Mouse (Mus musculus) right cerebral cortex, adult 2 months (tissue): ENCODE data around the gene Gm17409.

Experiments
- DNase-seq, 2 experiments: peaks; one replicate each; pipeline ENCODE4 v3.0.0; 2021 to 2022; ENCODE audit warnings: low spot score in 2 of 2

The Gm17409 gene

DNA sequence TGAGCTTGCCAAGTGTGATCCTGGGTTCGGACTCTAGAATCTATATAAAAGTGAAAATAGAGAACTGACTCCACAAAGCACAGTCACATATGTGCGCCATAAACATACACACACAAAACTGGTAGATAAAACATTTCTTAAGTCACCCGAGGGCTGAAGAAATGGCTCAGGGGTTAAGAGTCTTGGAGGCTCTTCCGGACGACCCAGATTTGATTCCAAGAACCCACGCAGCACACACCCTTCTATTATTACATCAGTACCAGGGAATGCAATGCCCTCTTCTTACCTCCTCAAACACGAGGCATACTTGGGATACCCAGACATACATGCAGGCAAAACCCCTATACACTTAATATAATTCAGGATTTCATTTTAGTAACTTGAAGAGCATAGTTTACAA is at the start of gene Gm17409:
Gene Gm17409, plus strand, starts transcription at position 301 of the 400 bp plus-strand sequence.
- DNase-seq, result no peak

DNA sequence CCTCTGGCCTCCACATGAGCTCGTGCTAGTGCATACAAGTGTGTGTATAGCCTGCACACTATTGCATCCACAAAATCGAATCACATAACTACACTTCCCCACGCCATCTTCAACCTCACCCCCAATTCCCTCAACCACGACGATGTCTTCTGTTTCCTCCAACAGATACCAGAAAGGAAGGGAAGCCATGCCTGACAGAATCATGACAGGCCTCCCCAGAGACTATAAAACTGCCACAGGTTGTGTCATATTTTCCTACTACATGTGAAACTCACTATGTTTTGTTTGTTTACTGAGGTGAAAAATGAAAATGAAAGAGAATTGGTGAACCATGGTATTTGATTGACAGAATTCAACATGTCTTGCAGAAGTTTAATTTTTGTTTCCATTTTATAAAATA is 46.6 kb upstream of the Gm17409 start:
- DNase-seq, result no peak

DNA sequence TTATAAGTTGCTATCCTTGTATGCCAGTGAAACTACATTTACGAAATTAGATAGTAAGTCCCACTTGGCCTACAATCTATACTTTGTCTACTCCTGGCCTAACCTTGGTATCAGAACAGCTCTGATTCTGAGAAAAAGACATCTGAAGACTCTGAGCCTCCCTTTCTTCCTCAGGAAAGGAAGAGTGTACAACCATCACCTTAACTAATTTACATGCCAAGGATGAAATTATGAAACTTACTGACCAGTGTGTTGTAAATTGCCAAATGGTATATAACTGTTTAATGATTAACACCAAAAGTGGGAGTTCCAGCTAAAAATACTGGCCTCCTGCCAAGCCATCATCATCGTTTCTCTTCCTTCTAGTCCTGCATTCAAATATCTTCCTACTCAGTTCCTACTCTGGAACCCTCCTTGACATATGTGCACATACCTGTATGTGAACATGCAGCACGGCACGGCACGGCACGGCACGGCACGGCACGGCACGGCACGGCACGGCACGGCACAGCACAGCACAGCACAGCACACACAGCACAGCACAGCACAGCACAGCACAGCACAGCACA is 44.4 kb upstream of the Gm17409 start:
- DNase-seq, result no peak

GRCm38 (mm10) chr2:58432211-58432610 is 37.7 kb upstream of the Gm17409 start:
- peak; percentile 79 to 84 for DNase-seq

DNA sequence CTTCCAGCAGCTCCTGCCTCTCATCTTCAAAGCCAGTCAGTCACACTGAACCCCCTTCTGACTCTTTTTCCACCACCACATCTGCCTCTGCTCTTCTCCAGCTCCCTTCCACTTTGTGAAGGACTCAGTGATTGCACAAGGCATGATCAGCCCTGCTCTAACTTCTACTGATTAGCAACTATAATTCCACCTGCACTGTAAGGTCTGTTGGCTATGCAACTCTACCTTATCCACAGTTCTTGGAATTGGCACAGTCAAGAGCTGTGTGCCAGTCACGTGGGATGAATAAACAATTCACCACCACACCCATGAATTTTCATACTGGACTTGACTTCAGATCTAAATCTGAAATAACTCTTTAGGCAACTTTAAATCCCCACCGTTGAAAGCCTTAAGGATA is 36.6 kb upstream of the Gm17409 start:
- no peak for DNase-seq

DNA sequence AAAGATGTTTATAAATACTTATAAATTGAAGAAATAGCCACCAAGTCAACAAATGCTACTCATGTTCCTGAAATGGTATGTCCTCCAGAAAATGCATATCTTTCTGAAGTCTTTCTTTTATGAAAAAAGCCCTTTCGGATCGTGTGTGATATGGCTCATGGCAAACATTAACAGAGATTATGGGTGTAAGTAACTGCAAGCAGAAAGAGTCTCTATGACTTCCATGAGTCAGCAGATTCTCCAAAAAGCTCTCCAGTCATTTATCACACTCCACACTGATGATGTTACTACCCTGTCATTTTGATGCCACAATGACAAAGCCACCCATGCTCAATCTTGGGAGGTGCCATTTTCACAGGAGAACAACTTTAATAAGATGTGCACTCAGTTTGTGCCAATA is 35.5 kb upstream of the Gm17409 start:
- DNase-seq, result no peak

GRCm38 (mm10) chr2:58435507-58435906 is 34.4 kb upstream of the Gm17409 start:
- DNase-seq, result no peak

- no peak for DNase-seq
Measured at GRCm38 (mm10) chr2:58436911-58437310, 33.0 kb upstream of the Gm17409 start.

GRCm38 (mm10) chr2:58443163-58443562 is 26.8 kb upstream of the Gm17409 start:
- DNase-seq, result no peak

DNA sequence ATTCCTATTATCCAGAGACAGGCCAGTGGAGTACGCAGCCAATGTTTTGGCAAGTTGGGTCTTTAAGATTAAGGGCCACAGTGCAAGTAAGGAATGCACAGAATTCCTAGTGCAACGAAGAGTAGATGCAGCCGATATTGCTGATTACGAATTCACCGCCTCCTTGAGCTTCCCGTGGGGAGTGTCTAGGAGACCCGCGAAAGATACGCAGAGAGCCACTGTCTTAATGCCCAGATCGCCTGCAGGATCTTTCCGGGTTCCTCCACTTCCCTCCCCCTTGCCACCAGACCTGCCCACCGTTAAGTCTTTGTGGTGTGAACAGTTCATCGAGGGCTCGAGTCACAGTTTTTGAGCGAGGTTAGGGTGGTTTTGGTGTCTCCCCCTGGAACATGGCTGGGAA is 22.9 kb upstream of the Gm17409 start:
- DNase-seq, result no peak

DNA sequence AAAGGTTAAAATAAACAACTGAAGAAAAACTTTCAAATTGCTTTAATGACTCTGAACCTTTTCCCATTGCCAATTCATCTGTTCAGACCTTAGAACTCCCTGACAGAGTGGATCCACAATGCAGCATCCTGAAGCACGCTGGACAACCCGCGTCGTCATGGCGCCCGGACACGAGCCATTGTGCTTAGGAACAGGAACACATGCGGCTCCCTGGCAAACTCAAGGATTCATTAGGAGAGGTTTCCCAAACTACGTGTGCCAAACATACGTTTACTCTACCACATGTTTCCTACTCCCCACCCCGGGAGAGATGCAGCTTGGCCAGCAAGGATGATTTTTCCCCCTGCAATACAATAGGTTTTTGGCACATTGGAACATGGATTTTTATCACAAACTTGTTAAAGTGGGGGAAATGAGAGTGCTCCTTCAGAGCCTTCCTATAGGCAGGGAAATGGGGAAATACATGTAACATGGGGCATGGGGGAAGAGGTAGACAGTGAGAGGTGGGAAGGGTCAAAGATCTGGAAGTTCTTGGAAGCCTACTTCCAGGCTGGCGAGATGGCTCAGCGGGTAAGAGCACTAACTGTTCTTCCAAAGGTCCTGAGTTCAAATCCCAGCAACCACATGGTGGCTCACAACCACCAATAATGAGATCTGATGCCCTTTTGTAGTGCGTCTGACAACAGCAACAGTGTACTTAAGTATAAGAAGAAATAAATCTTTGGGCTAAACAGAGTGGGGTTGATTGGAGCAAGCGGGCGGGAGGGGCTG is 15.6 kb upstream of the Gm17409 start:
- DNase-seq, result no peak

- DNase-seq, result no peak
Measured at GRCm38 (mm10) chr2:58456843-58457487, 13.0 kb upstream of the Gm17409 start.

GRCm38 (mm10) chr2:58457488-58457865 is 12.4 kb upstream of the Gm17409 start:
- no peak for DNase-seq

- peak; percentile 66 to 77 for DNase-seq
Measured at GRCm38 (mm10) chr2:58458820-58459371, 11.0 kb upstream of the Gm17409 start.

DNA sequence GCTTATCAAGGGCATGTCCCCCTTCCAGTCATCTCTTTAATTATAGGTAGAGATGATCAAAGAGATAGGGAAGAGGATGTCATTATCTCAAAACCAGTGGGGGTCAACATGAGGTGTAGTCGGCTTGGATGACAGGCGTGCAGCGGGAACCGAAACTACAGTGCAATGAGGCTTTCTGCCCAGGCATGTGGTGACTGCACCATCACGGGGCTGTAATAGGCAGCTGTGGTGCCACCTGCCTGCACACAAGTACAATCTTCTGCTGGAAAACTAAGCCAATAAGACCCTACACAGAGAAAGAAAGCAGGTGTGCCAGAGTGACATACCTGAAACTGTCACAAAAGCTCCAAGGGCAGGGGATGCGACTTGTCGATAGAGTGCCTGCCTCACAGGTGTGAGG is 374 bp downstream of the Gm17409 start:
- no peak for DNase-seq

DNA sequence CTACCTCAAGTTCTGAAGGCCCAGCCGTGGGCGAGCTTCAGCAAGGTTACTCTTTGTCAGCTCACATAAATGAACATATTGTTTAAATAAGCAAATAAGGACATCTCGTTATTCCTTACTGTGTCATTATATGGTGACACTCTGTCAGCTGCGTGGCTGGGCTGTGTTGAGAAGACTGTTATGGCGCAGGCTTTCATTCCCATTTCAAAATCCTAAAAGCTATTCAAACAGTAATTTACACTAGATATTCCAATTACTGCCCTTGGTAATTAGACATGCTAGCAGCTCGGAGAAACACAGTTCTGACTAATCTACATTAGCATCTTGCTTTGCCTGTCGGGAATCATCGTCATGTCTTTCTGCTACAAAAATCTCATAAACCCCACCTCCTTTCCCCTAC is 5.7 kb downstream of the Gm17409 start:
- no peak for DNase-seq

GRCm38 (mm10) chr2:58476956-58477715 is 7.2 kb downstream of the Gm17409 start:
- DNase-seq, result peak; percentile 90 to 92

DNA sequence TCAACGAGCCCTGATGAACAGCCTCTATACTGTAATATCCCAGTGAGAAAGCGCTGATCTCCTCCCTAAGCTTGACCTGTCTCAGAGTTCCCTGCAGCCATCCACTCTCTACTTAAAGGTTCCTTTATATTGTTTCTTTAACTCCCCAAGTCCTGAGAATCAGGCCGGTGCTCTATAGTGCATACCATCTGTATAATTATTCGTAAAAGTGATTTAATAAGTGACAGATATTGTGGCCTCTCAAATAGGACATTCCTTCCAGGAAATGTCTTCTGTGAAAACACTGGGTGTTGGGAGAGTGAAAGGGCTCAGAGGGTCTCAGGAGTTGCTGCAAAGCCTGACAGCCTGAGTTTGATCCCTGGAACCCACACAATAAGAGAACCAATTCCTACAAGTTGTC is 8.2 kb downstream of the Gm17409 start:
- no peak for DNase-seq

- no peak for DNase-seq
Measured at GRCm38 (mm10) chr2:58479536-58479935, 9.6 kb downstream of the Gm17409 start.

- DNase-seq, result peak; percentile 36 to 40
Measured at GRCm38 (mm10) chr2:58480764-58481163, 10.8 kb downstream of the Gm17409 start.

- peak in 1 of 2 experiments; percentile 31 for DNase-seq
Measured at GRCm38 (mm10) chr2:58481450-58482100, 11.7 kb downstream of the Gm17409 start.
